Mouse (Mus musculus): ENCODE measurements around the gene Crisp2. TPM values are rescaled to one million over a fixed set of nuclear protein-coding genes. Genes with fewer than 3 reads are reported as not detected.

Crisp2 gene
- total and polyA plus RNA-seq, 3 experiments, result 1.2 to 1.4 TPM; not detected in 1

- Histone ChIP-seq H3K27me3 (ENCODE audit: control insufficient read depth in 1 of 2, insufficient read depth in 2 of 2, low read length in 2 of 2) (no peaks in the 10 kb centered on the region), H3K27ac (ENCODE audit: control insufficient read depth, low read depth, low read length) (peak overlapping the region; percentile 71), H3K9ac (ENCODE audit: control insufficient read depth, low read depth, low read length, poor library complexity, severe bottlenecking) (no peak overlapping the region), H3K36me3 (ENCODE audit: control insufficient read depth in 1 of 2, insufficient read depth in 2 of 2, low read length in 2 of 2) (peaks cover 0 to 47% of the 10 kb centered on the region in 2 experiments; a peak in 2 of 4 replicates), H3K9me3 (replicated peaks; ENCODE audit: insufficient read depth, low read length) (no peaks in the 10 kb centered on the region), H3K79me2 (ENCODE audit: control insufficient read depth, insufficient read depth, low read length, poor library complexity) (peaks cover 1% of the 10 kb centered on the region), H3K4me3 (ENCODE audit: control insufficient read depth in 1 of 2, insufficient read depth in 1 of 2, low read depth in 2 of 2, low read length in 2 of 2) (no peak overlapping the region), H3K4me1 (ENCODE audit: control insufficient read depth in 1 of 2, insufficient read depth in 2 of 2, low read length in 2 of 2) (peaks cover 28 to 33% of the 10 kb centered on the region in 2 experiments)
- no peak for DNase-seq (ENCODE audit: low read depth, low spot score)
- TF ChIP-seq UBTF (IDR thresholded peaks at IDR 0.05; ENCODE audit: borderline replicate concordance, insufficient read depth, low read depth, low read length) (no peak), GABPA (IDR thresholded peaks at IDR 0.05; ENCODE audit: low read depth, low read length) (no peak), RAD21 (IDR thresholded peaks at IDR 0.05; ENCODE audit: low read depth, low read length) (no peak), EP300 (IDR thresholded peaks at IDR 0.05; ENCODE audit: low read depth in 1 of 2, low read length in 2 of 2) (no peak)
These were observed 1.3 kb upstream of the Crisp2 start for GRCm38 (mm10) chr17:40808071-40808470.

DNA sequence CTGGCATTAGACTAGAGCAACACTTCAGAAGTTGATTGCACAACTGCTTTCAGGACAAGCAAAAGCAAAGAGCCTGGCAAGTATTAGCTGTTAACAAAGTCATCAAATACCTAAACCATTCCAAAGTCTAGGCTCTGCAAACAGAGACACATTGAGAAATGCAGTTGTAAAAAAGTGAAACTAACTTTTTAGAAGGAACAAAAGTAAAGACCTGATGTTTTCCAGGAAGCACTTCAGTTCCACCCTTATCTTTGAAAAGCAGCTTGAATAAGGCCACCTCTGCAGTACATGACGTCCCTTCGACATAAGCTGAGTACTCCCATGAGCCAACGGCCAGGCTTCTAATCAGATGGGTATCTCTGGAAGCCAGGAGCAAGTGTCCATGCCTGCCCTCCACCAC lies 253 bp downstream of the Crisp2 start:
- H3K27ac ChIP-seq (ENCODE audit: control insufficient read depth, low read depth, low read length), result peak overlapping the region; percentile 100
- TF ChIP-seq GATA1 (IDR thresholded peaks at IDR 0.05; ENCODE audit: low read depth, low read length) (peak; percentile 98), ZC3H11A (IDR thresholded peaks at IDR 0.05; ENCODE audit: low read depth, low read length) (no peak), USF1 (IDR thresholded peaks at IDR 0.05; ENCODE audit: low read depth, low read length) (no peak), BHLHE40 (IDR thresholded peaks at IDR 0.05; ENCODE audit: borderline replicate concordance, low read depth, low read length) (no peak), NRF1 (IDR thresholded peaks at IDR 0.05; ENCODE audit: insufficient read depth, low read depth, low read length, poor library complexity, severe bottlenecking) (no peak), MEF2A (IDR thresholded peaks at IDR 0.05; ENCODE audit: extremely low read depth, insufficient replicate concordance, low read depth, low read length, poor library complexity, severe bottlenecking) (no peak), TAL1 (IDR thresholded peaks at IDR 0.05; ENCODE audit: low read length) (peak; percentile 99), RAD21 (IDR thresholded peaks at IDR 0.05; ENCODE audit: low read depth, low read length) (no peak), MYC (IDR thresholded peaks at IDR 0.05; ENCODE audit: low read depth, low read length) (peak; percentile 71; the same call in 1 of the 2 replicates), RCOR1 (IDR thresholded peaks at IDR 0.05; ENCODE audit: low read depth, low read length) (peak; percentile 60; the same call in 1 of the 2 replicates), GABPA (IDR thresholded peaks at IDR 0.05; ENCODE audit: low read depth, low read length) (no peak), SMC3 (IDR thresholded peaks at IDR 0.05; ENCODE audit: low read depth, low read length) (no peak), JUND (IDR thresholded peaks at IDR 0.05; ENCODE audit: low read depth, low read length) (no peak; the same call in 1 of the 2 replicates), CHD1 (IDR thresholded peaks at IDR 0.05; ENCODE audit: low read depth, low read length) (0 out of 2 replicates have a peak, but pooled peaks have one; percentile 37), USF2 (IDR thresholded peaks at IDR 0.05; ENCODE audit: borderline replicate concordance in 1 of 2, insufficient read depth in 1 of 2, low read depth in 1 of 2, low read length in 2 of 2) (no peak), UBTF (IDR thresholded peaks at IDR 0.05; ENCODE audit: borderline replicate concordance, insufficient read depth, low read depth, low read length) (no peak), SIN3A (IDR thresholded peaks at IDR 0.05; ENCODE audit: low read length) (peak; percentile 87), CHD2 (IDR thresholded peaks at IDR 0.05; ENCODE audit: low read length) (no peak), MAX (IDR thresholded peaks at IDR 0.05; ENCODE audit: low read length) (no peak), TBP (IDR thresholded peaks at IDR 0.05; ENCODE audit: low read depth, low read length) (peak; percentile 59; the same call in 1 of the 2 replicates), MXI1 (IDR thresholded peaks at IDR 0.05; ENCODE audit: low read depth, low read length) (peak; percentile 25; the same call in 1 of the 2 replicates), ZMIZ1 (IDR thresholded peaks at IDR 0.05; ENCODE audit: low read depth, low read length) (peak; percentile 77; the same call in 1 of the 2 replicates), MAZ (IDR thresholded peaks at IDR 0.05; ENCODE audit: low read depth, low read length) (no peak), ELF1 (IDR thresholded peaks at IDR 0.05; ENCODE audit: low read depth, low read length) (peak; percentile 68), MYB (IDR thresholded peaks at IDR 0.05; ENCODE audit: low read depth, low read length) (peak; percentile 93), POLR2A (IDR thresholded peaks at IDR 0.05; ENCODE audit: control insufficient read depth in 1 of 2, insufficient read depth in 1 of 2, low read depth in 1 of 2, low read length in 2 of 2, poor library complexity in 1 of 2) (peak in 1 of 2 experiments; percentile 60; a peak in 2 of 4 replicates), NELFE (IDR thresholded peaks at IDR 0.05; ENCODE audit: low read depth, low read length) (peak; percentile 39; the same call in 1 of the 2 replicates), ZNF384 (IDR thresholded peaks at IDR 0.05; ENCODE audit: low read depth, low read length) (peak; percentile 68), MAFK (IDR thresholded peaks at IDR 0.05; ENCODE audit: borderline replicate concordance, low read depth, low read length) (no peak)

More for the DNA sequence above, 253 bp downstream of the Crisp2 start:
- H3K9me3 ChIP-seq (replicated peaks; ENCODE audit: insufficient read depth, low read length), result no peaks in the 10 kb centered on the region
- peaks cover 28% of the 10 kb centered on the region in 2 experiments for H3K4me1 ChIP-seq (ENCODE audit: control insufficient read depth in 1 of 2, insufficient read depth in 2 of 2, low read length in 2 of 2)
- H3K27me3 ChIP-seq (ENCODE audit: control insufficient read depth in 1 of 2, insufficient read depth in 2 of 2, low read length in 2 of 2), result no peaks in the 10 kb centered on the region
- H3K9ac ChIP-seq (ENCODE audit: control insufficient read depth, low read depth, low read length, poor library complexity, severe bottlenecking), result peak overlapping the region; percentile 92
- peak; percentile 96 for DNase-seq (ENCODE audit: low read depth, low spot score)
- no peaks in the 10 kb centered on the region; the same call in 1 of the 2 replicates for H3K79me2 ChIP-seq (ENCODE audit: control insufficient read depth, insufficient read depth, low read length, poor library complexity)
- H3K36me3 ChIP-seq (ENCODE audit: control insufficient read depth in 1 of 2, insufficient read depth in 2 of 2, low read length in 2 of 2), result peaks cover 0 to 47% of the 10 kb centered on the region in 2 experiments; a peak in 2 of 4 replicates
- H3K4me3 ChIP-seq (ENCODE audit: control insufficient read depth in 1 of 2, insufficient read depth in 1 of 2, low read depth in 2 of 2, low read length in 2 of 2), result peak overlapping the region; percentile 52 to 54
